Mouse (Mus musculus) kidney, adult 18-20 months (tissue): ENCODE data around the gene Tle2.

ENCODE experiments used
- DNase-seq: peaks from one replicate; pipeline ENCODE4 v3.0.0; 2021

The Tle2 gene

DNA sequence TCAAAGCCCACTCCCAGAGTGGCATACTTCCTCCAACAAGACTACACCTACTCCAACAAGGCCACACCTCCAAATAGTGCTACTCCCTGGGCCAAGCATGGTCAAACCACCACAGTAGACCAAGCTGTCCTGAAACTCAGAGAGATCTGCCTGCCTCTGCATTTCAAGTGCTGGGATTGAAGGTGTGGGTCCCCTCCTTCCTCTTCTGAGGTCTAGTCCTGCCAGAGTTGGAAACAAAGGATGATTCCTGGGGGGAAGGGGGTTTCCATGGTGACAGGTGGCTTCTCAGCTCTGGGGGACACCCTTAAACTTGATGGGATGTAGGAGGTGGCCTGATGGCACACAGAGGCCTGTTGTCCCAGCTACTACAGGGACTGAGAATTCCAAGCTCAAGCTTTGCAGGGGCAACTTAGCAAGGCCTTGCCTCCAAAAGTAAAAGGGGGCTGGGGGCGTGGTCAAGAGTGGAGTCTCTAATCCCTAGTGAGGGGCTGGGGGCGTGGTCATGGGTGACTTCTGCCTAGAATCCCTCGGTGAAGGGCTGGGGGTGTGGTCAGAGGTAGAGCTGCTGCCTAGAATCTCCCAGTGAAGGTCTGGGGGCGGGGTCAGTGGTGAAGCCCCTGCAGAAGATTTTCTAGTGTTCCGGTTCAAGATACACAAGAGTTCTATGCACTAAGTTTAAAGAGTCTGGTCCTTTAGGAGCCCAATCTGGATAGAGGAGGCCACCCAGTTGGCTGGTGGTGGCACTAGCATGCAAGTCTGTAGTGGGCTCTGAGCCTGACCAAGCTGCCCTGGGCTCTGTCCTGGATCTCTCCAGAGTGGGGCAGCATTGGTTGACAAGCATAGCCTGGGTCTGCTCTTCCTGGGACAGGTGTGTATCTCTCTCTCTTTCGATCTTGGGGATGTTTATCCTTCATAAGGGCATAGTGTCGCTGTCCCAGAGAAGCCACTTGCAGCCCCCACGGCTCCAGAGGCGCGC is at the start of gene Tle2:
Gene Tle2, plus strand, starts transcription at position 481 of the 976 bp plus-strand sequence.
- DNase-seq, result no peak

DNA sequence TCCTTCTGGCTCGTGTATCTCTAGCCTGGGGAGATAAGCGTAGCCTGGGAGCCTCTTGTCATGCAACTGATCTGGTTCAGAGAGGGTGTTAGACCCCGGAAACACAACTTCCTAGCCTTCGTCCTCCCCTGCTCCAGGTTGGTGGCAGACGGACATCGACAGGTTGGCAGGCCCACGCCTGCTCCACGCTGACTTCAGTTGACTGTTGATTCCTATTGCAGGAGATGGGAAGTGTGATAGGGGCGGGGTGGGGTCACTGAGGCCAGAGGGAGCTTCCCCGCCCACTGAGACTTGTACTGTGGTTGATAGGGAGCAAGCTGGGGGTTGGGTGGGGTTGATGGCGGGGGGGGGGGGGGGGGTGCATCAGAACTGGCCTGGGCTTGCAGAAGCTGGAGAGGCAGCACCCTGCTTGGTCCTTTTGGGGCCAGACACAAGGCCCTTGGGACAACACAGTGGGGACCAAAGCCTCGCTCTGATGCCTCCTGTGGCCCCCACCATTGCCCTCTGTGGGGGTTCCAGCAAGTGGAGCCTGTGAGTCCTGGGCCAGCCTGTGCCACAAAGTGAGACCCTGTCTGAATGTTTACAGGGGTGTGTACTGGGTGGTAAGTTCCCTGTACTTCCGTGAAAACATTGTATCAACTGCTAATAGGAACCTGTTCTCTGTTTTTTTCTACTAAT is 49.2 kb upstream of the Tle2 start:
- no peak for DNase-seq

DNA sequence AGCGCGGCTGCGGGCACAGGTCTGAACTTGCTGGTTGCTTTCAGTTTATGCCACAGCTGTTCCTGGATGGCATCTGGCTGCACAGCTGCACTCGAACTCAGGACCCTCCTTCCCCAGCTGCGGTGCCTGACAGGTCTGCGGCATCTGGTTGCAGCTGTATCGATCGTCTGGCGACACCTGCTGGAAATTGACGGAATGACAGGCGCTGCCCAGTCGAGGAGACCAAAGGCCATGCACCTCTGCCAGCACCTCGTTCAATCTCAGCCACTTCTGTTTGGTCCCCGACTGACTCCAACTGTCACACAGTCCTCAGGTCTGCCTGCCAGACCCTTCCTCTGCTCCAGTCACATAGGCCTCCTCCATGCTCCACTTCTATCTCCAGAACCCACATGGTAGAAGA is 47.6 kb upstream of the Tle2 start:
- DNase-seq, result peak; percentile 90

DNA sequence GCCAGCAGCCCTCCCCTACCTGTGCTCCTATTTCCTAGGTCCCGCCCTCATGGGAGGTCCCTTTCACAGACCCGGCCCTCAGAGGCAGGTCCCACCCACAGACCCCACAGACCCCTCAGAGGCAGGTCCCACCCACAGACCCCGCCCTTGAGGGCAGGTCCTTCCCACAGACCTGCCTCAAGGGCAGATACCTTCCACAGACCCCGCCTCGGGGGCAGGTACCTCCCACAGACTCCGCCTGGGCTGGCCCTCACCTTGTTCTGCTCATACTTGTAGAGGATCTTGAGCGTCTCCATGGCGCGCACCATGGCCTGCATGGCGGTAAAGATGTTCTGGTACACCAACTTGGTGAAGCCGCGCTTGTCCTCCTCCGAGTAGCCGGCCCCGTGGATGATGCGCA is 39.5 kb upstream of the Tle2 start:
- no peak for DNase-seq

DNA sequence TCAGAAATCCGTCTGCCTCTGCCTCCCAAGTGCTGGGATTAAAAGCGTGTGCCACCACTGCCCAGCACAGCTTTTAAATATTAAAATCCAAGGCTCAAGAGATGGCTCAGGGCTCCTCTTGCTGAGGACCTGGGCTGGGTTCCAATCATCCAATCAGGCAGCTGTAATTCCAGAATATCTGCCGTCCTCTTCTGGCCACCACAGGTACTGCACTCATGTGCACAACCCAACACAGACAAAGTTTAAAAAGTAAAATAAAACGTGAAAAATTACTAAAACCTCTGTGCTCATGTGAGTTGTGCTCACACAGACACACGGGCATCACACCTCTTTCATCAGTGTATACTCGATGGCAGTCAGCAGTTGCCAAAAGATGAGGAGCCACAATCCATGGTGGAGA is 37.6 kb upstream of the Tle2 start:
- DNase-seq, result no peak

DNA sequence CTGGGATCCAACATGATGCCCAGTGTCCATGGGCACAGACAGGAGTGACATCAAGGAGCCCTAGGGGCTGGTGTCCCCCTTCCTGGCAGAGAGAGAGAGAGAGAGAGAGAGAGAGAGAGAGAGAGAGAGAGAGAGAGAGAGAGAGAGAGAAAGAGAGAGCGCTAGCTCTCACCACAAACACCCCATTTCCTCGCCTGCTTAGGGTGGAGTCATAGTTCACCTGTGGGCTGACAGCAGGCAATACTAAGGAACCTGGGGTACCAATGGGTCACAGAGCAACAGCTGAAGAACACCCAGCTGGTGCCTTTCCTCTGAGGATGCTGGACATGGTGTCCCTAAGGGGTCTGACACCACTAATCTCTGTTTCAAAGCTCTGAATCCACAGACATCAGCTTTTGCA is 36.9 kb upstream of the Tle2 start:
- DNase-seq, result no peak

DNA sequence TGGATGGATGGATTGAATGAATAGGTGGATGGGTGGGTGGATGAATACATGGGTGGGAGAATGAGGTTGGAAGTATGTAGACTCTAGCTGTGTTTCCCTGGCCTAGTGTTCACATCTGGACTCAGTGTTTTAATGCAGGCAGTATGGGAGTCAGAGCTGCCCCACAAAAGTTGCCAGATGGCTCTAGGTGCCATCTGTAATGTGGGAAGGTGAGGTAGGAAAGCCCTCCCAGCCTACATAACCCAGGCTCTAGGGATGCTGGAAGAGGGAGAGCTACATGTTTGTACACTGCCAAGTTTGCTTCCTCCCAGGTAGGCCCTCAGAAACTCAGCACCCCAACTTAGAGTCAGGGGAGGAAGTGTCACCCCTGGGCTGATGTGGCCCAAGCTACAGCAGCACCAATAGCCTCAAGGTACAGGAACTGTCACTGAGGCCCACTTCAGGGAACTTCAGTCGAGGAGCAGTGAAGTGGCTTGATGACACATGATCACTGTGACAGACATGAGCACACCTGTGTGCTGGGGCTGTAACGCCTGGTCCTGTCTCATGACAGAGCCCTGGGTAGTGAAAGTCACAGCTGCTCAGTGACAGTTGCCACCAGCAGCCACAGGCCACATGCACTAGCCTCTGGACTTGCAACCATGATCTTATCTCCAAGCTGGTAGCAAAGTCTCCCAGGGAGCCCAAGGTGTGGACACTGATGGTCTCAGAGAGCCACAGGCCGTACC is 35.9 kb upstream of the Tle2 start:
- no peak for DNase-seq

DNA sequence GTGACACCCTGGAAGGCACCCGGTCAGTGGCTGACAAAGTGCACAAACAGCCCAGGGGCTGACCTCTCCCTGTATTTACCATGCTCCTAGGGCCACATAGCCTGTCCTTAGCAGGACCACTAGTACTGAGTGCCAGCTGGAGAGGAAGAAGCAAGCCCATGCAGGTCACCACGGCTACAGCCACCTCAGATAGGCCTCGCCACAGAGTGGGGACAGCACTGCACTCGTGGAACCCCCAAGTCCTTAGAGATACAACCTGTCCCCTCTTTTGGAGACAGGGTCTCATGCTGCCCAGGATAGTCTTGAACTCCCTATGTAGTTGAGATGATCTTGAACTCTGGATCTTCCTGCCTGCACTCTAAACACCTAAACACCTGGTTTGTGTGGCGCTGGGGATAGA is 33.0 kb upstream of the Tle2 start:
- DNase-seq, result no peak

DNA sequence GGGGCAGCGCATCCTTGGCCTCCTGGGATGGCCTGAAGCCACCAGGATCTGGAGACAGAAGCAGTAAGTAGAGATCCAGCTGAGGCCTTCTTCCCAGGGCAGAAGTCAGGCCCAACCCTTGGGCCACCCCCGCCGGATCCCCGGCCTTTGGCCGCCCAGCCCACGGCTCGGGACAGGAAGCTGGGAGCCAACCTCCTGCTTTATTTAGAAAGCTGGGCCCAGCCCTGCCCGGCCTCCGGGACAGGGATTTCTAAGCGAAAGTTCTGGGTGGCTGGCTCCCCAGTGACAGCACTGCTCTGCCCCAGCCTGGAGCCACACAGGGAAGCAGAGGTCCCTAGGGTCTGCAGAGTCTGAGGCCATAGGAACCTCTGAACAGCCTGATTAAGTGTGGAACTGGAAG is 32.6 kb upstream of the Tle2 start:
- DNase-seq, result peak; percentile 72

DNA sequence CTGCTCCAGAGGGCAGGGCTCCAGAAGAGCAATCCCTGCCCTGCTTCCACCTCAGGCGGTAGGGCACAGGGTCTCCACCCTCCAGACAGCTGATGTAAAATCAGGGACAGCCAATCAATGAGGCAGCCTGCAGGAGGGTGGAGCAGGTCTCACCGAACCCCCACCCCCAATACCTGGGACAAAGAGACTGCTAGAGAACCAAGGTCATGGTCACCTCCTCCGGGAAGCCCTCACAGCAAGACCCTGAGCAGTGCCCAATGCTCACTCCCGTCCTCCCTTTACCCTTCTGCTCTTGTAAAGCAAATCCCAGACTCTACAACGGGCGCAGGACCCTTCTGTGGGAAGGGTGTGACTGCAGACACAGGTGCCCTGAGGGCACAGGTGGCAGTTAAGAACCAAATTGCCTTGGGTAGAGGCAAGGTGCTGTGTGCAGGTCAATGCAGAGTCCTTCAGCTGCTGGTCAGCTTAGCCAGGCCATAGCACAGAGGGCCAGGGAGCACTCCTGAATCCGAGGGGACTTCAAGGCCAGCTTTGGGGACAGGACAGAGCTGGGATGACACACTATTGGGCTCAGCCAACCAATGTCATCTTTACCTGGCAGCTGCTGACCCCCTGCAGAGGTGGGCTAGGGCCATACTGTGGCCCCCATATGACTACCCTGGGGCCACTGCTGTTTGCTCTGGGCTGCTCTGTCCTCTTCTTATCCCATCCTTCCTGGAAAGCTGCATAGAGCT is 31.5 kb upstream of the Tle2 start:
- no peak for DNase-seq

DNA sequence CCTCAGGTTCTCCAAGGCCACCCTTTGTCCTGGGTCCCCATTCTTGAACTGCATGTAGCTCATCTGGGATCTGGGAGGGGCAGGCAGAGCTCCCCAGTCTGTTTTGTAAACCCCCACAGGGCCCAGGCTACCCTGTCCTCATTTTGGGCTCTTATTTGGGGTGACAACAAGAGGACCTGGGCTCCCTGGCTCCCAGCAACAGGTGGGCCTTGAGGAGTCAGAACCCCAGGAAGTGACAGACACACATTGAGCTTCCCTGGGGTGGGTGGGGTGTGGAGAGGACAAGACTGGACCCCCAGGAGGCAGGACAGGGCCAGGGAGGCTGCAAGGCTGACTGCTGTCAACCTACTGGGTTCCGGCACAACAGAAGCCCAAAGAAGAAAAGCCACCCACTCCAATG is 30.7 kb upstream of the Tle2 start:
- DNase-seq, result no peak

DNA sequence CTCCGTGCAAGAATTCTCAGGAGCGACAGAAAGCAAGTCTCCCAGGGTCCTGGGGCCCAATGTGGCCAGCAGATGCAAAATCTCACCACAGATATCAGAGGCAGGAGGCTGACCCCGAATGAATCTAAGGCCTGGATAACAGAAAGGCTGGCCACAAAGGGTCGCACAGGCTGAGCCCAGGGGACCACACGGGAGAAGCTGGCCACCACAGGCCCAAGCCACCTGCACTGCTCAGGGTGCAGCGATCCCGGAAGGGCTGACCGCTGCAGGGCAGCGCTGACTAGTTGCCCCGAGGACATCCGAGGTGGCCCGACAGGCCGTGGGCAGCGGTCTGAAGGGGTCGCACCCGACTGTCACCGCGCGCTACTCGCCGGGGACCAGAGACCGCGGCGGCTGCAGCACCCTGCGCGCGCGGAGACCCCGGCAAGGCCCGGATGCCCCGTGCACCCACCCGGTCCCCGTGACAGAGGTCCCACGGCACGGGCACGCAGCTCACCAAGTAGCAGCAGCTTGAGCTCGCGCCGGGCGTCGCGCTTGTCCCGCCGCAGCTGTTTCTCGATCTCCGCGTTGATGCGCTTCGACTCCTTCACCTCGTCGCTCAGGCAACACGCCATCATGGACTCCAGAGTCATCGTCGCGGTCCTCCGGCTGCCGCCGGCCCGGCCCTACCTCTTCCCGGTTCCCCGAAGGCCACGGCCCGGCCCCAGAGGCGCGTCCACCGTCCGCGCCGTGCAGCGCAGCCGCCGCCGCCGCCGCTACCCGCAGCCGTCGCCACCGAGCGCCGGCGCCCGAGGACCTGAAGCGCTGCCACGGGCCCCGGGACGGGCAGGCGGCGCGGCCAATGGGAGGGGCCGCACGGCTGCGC is 29.8 kb upstream of the Tle2 start:
- DNase-seq, result peak; percentile 31

DNA sequence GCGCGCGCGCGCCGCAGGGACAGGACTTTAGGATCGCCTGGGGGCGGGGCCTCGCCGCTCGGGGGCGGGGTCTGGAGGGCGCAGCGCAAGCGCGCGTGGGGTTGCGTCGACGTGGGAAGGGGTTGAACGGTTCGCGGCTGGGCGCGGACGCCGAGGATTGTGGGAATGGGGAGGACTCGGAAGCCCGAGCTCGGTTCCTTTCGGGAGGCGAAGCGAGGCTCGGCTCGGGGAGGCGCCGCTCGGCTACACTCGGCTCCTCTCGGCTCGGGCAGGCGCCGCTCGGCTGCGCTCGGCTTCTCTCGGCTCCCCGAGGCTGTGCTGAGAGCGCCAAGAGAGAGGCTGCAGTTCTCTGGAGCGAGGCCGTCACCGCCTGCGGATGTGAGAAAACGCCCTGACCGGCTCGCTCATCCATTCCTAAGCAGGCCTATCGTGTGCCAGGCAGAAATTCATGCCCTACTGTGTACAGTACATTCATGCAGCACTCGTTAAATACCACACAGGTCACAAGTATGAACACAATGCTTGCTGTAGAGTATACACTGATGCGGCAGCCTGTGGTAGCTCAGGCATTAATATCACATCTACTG is 29.1 kb upstream of the Tle2 start, which contains the start of gene Gna11:
Gene Gna11, minus strand, starts transcription at position 30 of the 587 bp plus-strand sequence.
- peak; percentile 100 for DNase-seq

DNA sequence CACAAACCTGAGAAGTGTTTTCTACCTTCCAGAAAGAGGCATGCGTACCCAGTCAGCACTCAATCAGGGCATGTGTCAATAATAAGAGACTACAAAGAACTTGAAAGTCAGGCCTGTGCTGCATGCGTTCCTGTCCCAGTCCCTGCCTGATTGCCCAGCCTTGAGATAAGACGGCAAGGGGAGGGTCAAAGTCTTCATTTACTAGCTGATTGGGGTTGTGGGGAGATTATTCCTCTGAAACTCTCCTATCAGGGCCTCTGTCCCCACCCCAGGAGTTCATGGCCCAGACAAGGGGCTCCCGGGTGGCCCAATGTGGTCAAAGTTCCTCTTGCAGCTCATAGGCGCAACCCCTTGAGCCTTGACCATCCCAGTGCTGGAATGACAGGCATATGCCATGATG is 28.0 kb upstream of the Tle2 start:
- DNase-seq, result no peak

DNA sequence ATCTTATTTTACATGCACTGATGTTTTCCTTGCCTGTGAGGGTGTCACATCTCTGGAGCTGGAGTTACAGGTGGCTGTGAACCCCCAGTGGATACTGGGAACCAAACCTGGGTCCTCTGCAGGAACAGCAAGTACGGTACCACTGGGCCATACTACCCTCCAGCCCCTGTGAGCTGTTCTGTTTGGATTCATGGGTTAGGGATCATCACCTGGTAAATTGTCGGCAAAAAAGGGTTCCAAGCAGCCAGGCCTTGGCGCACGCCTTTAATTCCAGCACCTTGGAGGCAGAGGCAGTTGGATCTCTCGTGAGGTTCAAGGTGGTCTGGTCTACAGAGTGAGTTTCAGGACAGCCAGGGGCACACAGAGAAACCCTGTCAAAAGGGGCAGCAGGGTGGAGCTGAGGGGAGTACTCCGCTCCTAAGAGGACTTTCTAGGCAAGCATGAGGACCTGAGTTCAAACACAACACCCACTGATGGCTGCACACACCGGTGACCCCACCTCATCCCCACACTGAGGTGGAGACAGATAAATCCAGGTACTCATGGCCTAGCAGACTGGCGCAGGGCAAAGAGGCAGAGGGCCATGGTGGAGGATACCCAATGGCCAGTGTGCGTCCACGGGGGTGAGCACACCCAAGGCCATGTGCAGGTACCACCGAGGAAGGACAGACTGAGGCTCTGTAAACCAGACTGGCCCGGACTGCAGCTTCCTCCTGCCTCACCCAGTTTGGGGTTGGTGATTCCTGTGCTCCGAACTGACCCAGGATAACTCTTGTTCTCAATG is 27.4 kb upstream of the Tle2 start:
- no peak for DNase-seq

DNA sequence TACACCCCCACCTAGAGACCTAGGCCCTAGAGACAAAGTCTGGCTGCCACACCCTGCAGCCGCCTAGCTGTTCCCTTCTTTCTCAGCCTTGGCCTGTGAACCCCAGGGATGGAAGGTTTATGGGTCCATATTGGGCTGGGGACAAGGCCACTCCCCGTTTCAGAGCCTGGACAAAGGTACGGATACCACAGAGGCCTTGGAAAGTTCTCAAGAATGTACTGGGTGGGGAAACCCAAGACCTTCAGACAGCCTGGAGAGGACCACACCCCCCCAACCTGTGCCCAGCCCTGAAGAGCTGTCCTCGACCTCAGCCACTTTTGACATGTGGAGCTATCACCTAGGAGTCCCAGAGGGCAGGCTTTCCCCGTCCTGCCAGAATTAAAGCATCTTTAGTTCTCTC is 25.4 kb upstream of the Tle2 start:
- no peak for DNase-seq

DNA sequence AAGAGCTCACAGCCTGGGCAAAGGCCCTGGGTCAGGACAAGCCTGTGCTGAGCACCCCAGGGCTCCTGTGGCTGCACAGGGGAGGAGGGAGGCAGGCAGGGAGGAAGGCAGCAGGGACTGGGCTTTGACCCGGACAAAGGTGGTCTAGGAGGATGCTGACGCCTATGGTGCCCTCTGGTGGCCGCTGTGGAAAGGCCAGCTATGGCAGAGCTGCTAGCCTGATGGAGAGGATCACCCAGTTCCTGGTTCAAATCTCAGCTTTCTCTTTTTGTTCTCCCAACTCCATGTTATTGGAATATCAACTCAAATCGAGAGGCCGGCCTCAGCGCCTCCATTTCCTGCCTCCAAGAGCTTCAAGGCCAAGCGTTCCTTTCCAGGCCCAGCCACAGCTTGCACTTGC is 24.1 kb upstream of the Tle2 start:
- peak; percentile 69 for DNase-seq

DNA sequence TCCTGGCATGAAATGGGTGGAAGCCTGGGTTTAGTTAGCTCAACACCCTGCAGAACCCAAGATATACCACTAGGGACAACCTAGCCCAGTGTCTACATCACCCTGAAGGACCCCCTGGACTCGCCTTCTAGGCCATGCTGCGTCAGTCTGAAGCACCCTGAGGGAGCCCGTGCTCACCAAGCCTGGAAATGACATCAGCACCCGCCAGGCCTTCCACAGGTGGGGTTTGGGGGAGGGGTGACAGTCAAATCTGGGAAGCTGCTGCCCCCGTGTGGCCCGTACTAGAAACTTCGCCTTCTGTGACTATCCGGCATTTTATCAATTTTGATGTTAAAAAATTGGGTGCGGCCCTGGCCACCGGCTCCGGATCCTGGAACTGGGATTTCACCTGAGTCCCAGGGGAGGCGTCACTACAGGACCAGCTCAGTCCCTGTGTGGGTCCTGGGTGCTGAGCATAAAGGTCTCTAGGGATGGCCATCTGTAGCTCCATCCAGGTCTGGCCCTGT is 22.7 kb upstream of the Tle2 start:
- peak; percentile 87 for DNase-seq

DNA sequence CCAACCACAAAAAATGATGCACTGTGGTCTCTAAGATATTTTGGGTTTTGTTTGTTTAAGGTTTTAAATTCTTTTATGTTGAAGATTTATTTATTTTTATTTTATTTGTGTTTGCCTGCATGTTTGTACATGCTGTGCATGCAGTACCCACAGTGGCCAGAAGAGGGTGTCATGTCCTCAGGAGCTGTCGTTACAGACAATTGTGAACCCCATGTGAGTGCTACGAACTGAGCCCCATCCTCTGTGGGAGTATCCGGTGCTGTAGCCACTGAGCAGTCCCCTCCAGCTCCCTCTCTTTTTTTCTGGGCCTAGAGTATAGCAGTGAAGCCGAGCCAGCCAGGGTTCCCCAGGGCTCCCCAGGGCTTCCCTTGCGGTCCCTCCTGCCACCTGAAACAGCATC is 21.1 kb upstream of the Tle2 start:
- no peak for DNase-seq
